Mouse (Mus musculus) neural tube, embryonic 13.5 days (tissue): Measurements from ENCODE around the gene Iqsec1. TPM values are rescaled to one million over a fixed set of nuclear protein-coding genes. Genes with fewer than 3 reads are reported as not detected.
A peak's percentile ranks its signal among the peaks of the same experiment; 100 is the strongest.

Experiments used
- ATAC-seq: fragments of 200-750 bp; cut with Nextera tagmentation; 2 replicates; pipeline ENCODE4 v1.8.0; 2017; ENCODE audit warnings: low read depth, mild to moderate bottlenecking, moderate TSS enrichment, moderate library complexity
- H3K27ac ChIP-seq: fragments of 300-500 bp; sonication (generic); replicated peaks from 2 replicates; pipeline ENCODE4 v1.5.1; 2015; ENCODE audit warnings: moderate library complexity, mild to moderate bottlenecking, inconsistent platforms
- H3K27me3 ChIP-seq: fragments of 300-500 bp; sonication (generic); 2 replicates; pipeline ENCODE4 v1.6.1; 2015; ENCODE audit warnings: mild to moderate bottlenecking, inconsistent platforms
- H3K36me3 ChIP-seq: fragments of 300-500 bp; sonication (generic); 2 replicates; pipeline ENCODE4 v1.6.1; 2015; ENCODE audit warnings: mild to moderate bottlenecking, inconsistent platforms
- H3K4me1 ChIP-seq: fragments of 300-500 bp; sonication (generic); replicated peaks from 2 replicates; pipeline ENCODE4 v1.6.1; 2015; ENCODE audit warnings: inconsistent platforms
- H3K4me2 ChIP-seq: fragments of 300-500 bp; sonication (generic); 2 replicates; pipeline ENCODE4 v1.6.1; 2015; ENCODE audit warnings: inconsistent platforms, mild to moderate bottlenecking, moderate library complexity
- H3K4me3 ChIP-seq: fragments of 300-500 bp; sonication (generic); 2 replicates; pipeline ENCODE4 v1.5.1; 2015; ENCODE audit warnings: mild to moderate bottlenecking, inconsistent platforms
- H3K9ac ChIP-seq: fragments of 300-500 bp; sonication (generic); 2 replicates; pipeline ENCODE4 v1.6.1; 2015; ENCODE audit warnings: moderate library complexity, mild to moderate bottlenecking, inconsistent platforms
- H3K9me3 ChIP-seq: fragments of 300-500 bp; sonication (generic); 2 replicates; pipeline ENCODE4 v1.6.1; 2016; ENCODE audit warnings: inconsistent platforms
- WGBS: fragments of 180-500 bp; shearing (Covaris S2); methylation state at CpG from one replicate; pipeline ENCODE4 v1.1.7; 2015; 5-methylcytosine and 5-hydroxymethylcytosine counted together
- polyA plus RNA-seq: library from polyadenylated mRNA; unstranded; fragments of >200 nt; fragmentation: Nextera tagmentation; extraction: Ambion mirVana; gene quantifications from 2 replicates; pipeline ENCODE4 v1.2.1, GENCODE M21; 2015

Gene Iqsec1
- polyA plus RNA-seq, 1 experiment from 2014 or later: 15.0 TPM

DNA sequence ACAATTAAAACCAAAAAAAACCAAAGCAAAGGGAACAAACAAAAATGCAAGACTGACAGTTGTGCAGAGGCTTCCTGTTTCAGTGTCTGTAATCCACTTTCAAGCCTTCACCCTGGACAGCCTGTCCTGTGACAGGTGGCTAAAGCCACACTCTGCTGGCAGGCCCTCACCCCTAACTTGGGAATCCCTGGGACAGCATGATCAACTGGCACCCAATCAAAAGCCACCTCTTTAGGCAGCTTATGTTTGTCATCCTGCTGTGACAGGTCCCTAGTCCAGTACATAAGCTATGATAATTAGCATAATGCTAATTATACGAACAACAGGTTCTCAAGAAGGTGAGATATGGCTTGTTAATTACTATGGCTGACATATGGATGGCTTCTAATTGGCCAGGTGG is 40.4 kb downstream of the Iqsec1 start:
- WGBS: 81% methylated on average over 1 of the region's 1 CpGs

DNA sequence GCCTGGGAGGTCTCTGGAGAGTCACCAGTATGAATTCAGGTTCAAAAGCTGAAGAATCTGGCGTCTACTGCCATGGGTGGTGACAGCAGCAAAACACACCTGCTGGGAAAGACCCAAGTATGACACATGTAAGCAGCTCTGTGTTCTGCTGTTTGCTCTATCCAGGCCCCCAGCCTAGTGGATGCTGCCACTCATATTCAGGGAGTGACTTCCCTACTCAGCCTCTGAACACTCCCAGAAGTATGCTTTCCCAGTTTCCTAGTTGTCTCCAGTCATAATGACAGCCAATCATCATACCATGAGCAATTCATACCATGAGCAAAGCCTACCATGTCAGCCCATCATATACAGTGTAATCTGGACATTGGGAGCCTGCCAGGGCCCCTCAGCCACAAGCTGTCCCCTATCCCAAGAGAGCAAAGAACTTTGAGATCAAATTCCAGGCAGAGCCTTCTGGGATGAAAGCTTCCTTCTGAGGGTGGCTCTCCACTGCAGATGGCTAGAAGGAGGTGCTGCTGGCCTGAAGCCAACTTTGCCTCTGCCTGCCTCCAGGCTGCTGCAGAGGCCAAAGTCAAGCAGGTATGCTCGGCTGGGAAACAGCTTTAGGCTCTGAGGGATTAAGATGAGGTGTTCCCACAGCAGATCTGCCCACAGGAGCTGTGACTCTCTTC is 42.8 kb downstream of the Iqsec1 start:
- Histone ChIP-seq H3K27ac (no peak overlapping the region), H3K4me3 (no peak overlapping the region), H3K27me3 (no peaks in the 10 kb centered on the region), H3K9me3 (no peaks in the 10 kb centered on the region), H3K4me2 (no peak overlapping the region), H3K36me3 (no peaks in the 10 kb centered on the region), H3K4me1 (no peaks in the 10 kb centered on the region; the same call in 1 of the 2 replicates), H3K9ac (no peak overlapping the region)
- no peak for ATAC-seq
- WGBS: 71% methylated on average over 2 of the region's 2 CpGs

More for the DNA sequence above, 40.4 kb downstream of the Iqsec1 start:
- ATAC-seq: no peak
- Histone ChIP-seq H3K36me3 (no peaks in the 10 kb centered on the region), H3K4me2 (no peak overlapping the region), H3K27ac (no peak overlapping the region), H3K27me3 (no peaks in the 10 kb centered on the region), H3K9ac (no peak overlapping the region), H3K4me3 (no peak overlapping the region), H3K9me3 (no peaks in the 10 kb centered on the region), H3K4me1 (no peaks in the 10 kb centered on the region; the same call in 1 of the 2 replicates)

- WGBS: 51% methylated on average over 3 of the region's 3 CpGs
- ATAC-seq: no peak
- H3K27ac ChIP-seq: no peak overlapping the region
Observed at GRCm38 (mm10) chr6:90941257-90941656, 47.2 kb downstream of the Iqsec1 start.

DNA sequence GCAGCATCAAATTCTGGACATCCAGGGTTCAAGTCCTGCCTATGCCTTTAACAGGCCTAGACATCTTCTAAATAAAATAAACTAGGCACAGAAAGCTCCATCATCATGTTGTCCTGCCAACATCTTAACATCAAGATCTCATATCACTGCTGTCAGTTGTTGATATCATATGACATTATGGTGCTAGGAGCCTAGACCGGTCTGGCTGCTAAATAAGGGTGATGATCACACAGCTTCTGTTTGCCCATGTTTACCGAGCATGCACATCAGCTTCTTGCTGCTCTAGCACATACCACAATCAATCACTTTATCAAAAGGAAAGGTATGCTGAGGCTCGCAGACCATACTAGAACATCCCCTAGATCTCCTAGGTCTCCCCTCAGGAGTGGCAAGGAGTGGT is 54.8 kb downstream of the Iqsec1 start:
- no peak overlapping the region for H3K27ac ChIP-seq
- H3K4me3 ChIP-seq: no peak overlapping the region
- H3K36me3 ChIP-seq: no peaks in the 10 kb centered on the region
- no peak for ATAC-seq
- 95% methylated on average over 3 of the region's 3 CpGs for WGBS
- no peaks in the 10 kb centered on the region for H3K27me3 ChIP-seq
- H3K9me3 ChIP-seq: no peaks in the 10 kb centered on the region
- H3K4me1 ChIP-seq: peaks cover 27% of the 10 kb centered on the region
- no peak overlapping the region for H3K9ac ChIP-seq
- no peak overlapping the region for H3K4me2 ChIP-seq

More at GRCm38 (mm10) chr6:90941257-90941656, 47.2 kb downstream of the Iqsec1 start:
- no peaks in the 10 kb centered on the region for H3K27me3 ChIP-seq
- H3K36me3 ChIP-seq: no peaks in the 10 kb centered on the region
- H3K4me2 ChIP-seq: no peak overlapping the region
- H3K9ac ChIP-seq: no peak overlapping the region
- peaks cover 17% of the 10 kb centered on the region for H3K4me1 ChIP-seq
- H3K4me3 ChIP-seq: no peak overlapping the region
- no peaks in the 10 kb centered on the region for H3K9me3 ChIP-seq

- H3K4me1 ChIP-seq: peaks cover 36% of the 10 kb centered on the region
- H3K36me3 ChIP-seq: no peaks in the 10 kb centered on the region
- 87% methylated on average over 2 of the region's 2 CpGs for WGBS
- H3K9me3 ChIP-seq: no peaks in the 10 kb centered on the region
- no peak for ATAC-seq
- H3K4me2 ChIP-seq: no peak overlapping the region
- H3K9ac ChIP-seq: no peak overlapping the region
- no peak overlapping the region for H3K4me3 ChIP-seq
- H3K27ac ChIP-seq: no peak overlapping the region
- no peaks in the 10 kb centered on the region for H3K27me3 ChIP-seq
Observed at GRCm38 (mm10) chr6:90928806-90929205, 59.7 kb downstream of the Iqsec1 start.

DNA sequence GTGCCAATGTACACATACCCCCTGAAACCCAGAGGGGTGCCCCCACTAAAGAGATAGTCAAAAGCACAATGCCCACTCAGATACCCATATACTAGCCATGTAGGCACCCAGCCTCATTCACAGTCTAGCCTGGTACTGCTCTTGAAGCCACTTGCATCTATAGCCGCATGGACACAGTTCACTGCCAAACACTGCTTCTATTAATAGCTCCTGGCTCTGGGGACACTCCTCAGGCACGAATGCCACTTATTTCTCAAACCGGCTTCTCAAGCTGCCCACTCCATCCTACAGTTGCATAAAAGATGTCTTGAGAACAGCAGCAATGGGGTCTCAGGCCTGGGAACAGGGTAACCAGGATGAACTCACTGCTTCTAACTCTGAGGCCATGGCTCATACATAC is 63.0 kb downstream of the Iqsec1 start:
- H3K9ac ChIP-seq: no peak overlapping the region
- H3K9me3 ChIP-seq: no peaks in the 10 kb centered on the region
- no peak overlapping the region for H3K4me3 ChIP-seq
- no peak for ATAC-seq
- no peak overlapping the region for H3K4me2 ChIP-seq
- H3K27ac ChIP-seq: no peak overlapping the region
- no peaks in the 10 kb centered on the region for H3K36me3 ChIP-seq
- WGBS: 45% methylated on average over 3 of the region's 3 CpGs
- no peaks in the 10 kb centered on the region for H3K27me3 ChIP-seq
- H3K4me1 ChIP-seq: peaks cover 64% of the 10 kb centered on the region

GRCm38 (mm10) chr6:90924796-90925195 is 63.7 kb downstream of the Iqsec1 start:
- H3K36me3 ChIP-seq: no peaks in the 10 kb centered on the region
- H3K9ac ChIP-seq: no peak overlapping the region
- WGBS: 93% methylated on average over 3 of the region's 3 CpGs
- H3K4me1 ChIP-seq: peaks cover 67% of the 10 kb centered on the region
- no peaks in the 10 kb centered on the region for H3K27me3 ChIP-seq
- no peaks in the 10 kb centered on the region for H3K9me3 ChIP-seq
- no peak overlapping the region for H3K4me3 ChIP-seq
- no peak overlapping the region for H3K4me2 ChIP-seq
- H3K27ac ChIP-seq: peak overlapping the region; percentile 54; the same call in 1 of the 2 replicates
- no peak for ATAC-seq

DNA sequence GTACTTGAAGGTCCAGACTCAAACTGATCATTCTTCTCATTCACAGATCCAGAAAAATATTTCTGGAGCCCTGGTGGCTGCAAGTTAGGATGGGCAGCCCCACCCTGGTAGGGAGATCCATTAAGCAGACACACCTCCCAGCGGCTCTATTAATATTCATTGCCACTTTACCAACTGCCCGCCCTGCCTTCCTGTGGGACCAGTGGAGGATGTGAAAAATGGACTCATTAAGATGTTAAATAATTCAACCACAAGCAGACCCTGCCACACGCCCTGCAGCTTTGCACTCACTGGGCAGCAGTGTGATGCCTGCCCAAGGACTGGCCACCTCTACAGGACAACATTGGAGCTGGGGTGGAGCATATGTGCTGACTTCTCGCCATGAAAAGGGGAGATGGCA is 64.1 kb downstream of the Iqsec1 start:
- no peak overlapping the region for H3K4me2 ChIP-seq
- H3K4me1 ChIP-seq: peaks cover 69% of the 10 kb centered on the region
- no peaks in the 10 kb centered on the region for H3K9me3 ChIP-seq
- H3K27ac ChIP-seq: peak overlapping the region; percentile 54; the same call in 1 of the 2 replicates
- no peak overlapping the region for H3K9ac ChIP-seq
- peak; percentile 57; the same call in 1 of the 2 replicates for ATAC-seq
- WGBS: 19% methylated on average over 4 of the region's 4 CpGs
- no peaks in the 10 kb centered on the region for H3K27me3 ChIP-seq
- no peak overlapping the region for H3K4me3 ChIP-seq
- no peaks in the 10 kb centered on the region for H3K36me3 ChIP-seq

DNA sequence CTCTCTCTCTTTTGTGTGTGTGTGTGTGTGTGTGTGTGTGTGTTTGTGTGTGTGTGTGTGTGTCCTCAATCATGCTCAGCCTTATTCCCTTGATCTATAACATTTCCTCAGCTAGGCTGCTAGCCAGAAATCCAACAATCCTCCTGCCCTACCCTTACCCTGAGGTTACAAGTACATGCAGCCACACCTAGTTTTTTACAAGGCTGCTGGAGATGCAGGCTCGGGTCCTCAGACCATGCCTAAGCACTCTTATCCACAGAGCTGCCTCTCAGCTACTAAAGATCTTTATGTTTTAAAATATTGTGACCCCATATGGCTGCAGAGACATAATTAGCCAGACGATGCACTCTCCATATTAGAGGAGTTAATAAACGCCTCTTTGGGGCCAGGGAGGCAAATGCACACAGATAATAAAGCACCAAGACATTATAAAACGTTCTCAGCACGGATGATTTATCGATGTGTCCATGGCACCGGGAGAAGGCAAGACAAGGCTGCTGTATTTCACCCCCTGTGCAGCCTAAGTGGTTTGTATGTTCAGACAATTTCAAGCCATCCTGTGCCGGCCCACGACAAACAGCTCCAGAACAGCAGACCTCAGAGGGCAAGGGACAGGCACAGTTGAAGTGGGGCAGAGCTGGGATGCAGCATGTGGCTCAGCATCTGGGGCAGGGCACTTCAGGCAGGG is 67.1 kb downstream of the Iqsec1 start:
- H3K36me3 ChIP-seq: no peaks in the 10 kb centered on the region
- H3K27ac ChIP-seq: peak overlapping the region; percentile 70

DNA sequence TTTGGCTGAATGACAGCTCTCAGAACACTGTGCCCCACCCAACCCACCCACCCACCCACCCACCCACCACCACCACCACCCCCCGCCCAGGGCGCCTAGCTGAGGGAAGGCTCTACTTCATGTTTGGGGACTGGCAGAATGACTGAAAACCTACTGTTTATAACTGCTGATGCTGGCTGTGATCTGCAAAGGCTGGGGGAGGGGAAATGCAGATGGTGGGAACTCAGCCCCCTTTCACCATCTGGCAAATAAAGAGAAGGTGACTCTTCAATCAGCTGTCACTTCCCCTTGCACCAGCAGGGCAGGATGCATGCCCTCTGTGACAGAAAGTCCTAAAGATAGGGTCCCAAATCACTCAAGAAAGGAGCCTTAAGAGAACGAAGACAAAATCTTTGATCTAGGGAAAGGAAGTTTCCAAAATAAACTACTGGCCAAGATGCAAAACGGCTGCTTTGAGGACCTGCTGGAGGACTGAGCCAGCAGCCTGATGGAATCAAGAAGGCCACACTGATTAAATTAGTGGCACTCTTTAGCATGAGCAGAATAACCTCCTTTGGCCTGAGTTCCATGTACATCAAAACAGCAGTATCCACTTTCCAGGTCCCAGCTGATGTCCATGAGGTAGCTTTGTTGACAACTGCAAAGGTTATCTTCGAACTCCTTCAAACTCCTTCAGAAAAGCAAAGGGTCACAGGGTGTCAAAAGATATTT is 67.8 kb downstream of the Iqsec1 start:
- 37% methylated on average over 5 of the region's 5 CpGs for WGBS

More for the DNA sequence above, 67.1 kb downstream of the Iqsec1 start:
- Histone ChIP-seq H3K4me2 (no peak overlapping the region), H3K4me1 (peaks cover 69% of the 10 kb centered on the region), H3K4me3 (no peak overlapping the region), H3K9me3 (no peaks in the 10 kb centered on the region), H3K9ac (no peak overlapping the region), H3K27me3 (no peaks in the 10 kb centered on the region)
- WGBS: 21% methylated on average over 9 of the region's 9 CpGs
- ATAC-seq: peak; percentile 67

DNA sequence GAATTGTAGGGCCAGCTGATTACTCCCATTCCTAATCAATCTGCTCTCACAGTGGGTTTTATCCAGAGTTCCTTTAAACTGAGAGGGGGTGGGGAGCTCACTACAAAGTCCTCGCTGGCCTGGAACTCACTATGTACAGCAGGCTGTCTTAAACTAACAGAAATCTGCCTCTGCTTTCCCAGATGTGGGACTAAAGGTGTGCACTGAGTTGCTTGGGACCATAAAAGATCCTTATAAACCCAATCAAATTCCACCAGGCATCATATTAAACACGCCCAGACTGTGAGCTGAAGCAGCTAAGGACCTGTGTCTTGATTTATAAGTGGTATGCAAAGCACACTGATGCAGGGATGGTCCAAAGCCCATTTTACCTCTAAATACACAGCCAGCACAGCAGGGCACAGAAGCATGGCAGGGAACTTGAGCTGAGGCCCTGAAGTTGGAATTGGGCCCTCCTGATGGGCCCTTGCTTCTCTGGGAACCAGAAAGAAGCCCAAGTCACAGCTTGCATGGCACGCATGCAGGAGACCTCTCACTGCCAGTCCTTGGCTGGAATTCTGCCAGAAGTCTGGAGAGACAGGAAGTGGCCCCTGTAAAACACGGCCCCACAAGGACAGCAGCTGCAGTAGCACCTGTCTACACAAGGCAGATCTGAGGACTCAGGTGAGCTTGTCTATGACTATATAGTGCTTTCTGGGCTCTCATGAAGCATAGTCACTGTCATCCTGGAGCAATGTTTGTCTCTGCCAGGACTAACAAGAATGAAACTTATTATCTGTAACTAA is 68.7 kb downstream of the Iqsec1 start:
- Histone ChIP-seq H3K9ac (no peak overlapping the region), H3K9me3 (no peaks in the 10 kb centered on the region), H3K36me3 (no peaks in the 10 kb centered on the region), H3K4me2 (no peak overlapping the region), H3K4me3 (no peak overlapping the region), H3K4me1 (peaks cover 54% of the 10 kb centered on the region), H3K27ac (peak overlapping the region; percentile 70), H3K27me3 (no peaks in the 10 kb centered on the region)
- 45% methylated on average over 4 of the region's 4 CpGs for WGBS
- no peak for ATAC-seq

More for the DNA sequence above, 67.8 kb downstream of the Iqsec1 start:
- Histone ChIP-seq H3K4me2 (no peak overlapping the region), H3K9me3 (no peaks in the 10 kb centered on the region), H3K4me3 (no peak overlapping the region), H3K27me3 (no peaks in the 10 kb centered on the region), H3K9ac (no peak overlapping the region), H3K4me1 (peaks cover 62% of the 10 kb centered on the region), H3K27ac (peak overlapping the region; percentile 70), H3K36me3 (no peaks in the 10 kb centered on the region)
- no peak for ATAC-seq
